Mouse (Mus musculus) megakaryocyte, embryonic 14.5 days (primary cell): Measurements from ENCODE around the gene Traf3ip2.

Experiments
- FLI1 ChIP-seq: IDR thresholded peaks from 2 replicates; pipeline ENCODE4 v1.6.1; 2012; ENCODE audit warnings: low read length, inconsistent platforms, mixed read lengths
- GATA1 ChIP-seq: IDR thresholded peaks from 3 replicates; pipeline ENCODE4 v1.6.1; 2012; ENCODE audit warnings: mixed read lengths, low read length, inconsistent platforms, borderline replicate concordance

- TF ChIP-seq FLI1 = no peak
- TF ChIP-seq GATA1 = no peak
Measured at GRCm38 (mm10) chr10:39634423-39635101, 21.8 kb downstream of the Traf3ip2 start.
